Mouse (Mus musculus): ENCODE data around the gene Anxa2. TPM values are rescaled to one million over a fixed set of nuclear protein-coding genes. Genes with fewer than 3 reads are reported as not detected.

Gene Anxa2
- polyA plus RNA-seq, 1 experiment, result 2,389 TPM

GRCm38 (mm10) chr9:69456406-69457075, 3.1 kb downstream of the Anxa2 start:
- peaks cover 65% of the 10 kb centered on the region for H3K79me3 ChIP-seq (ENCODE audit: low read depth)
- peaks cover 43% of the 10 kb centered on the region for H3K36me3 ChIP-seq (ENCODE audit: control insufficient read depth, insufficient read depth)
- H3K27me3 ChIP-seq (ENCODE audit: control insufficient read depth, insufficient read depth, insufficient read length), result no peaks in the 10 kb centered on the region
- peak overlapping the region; percentile 94 for H3K4me3 ChIP-seq (ENCODE audit: insufficient read depth, poor library complexity, severe bottlenecking)
- TF ChIP-seq FOSL1 (IDR thresholded peaks at IDR 0.05; ENCODE audit: insufficient read depth, low read length, poor library complexity, severe bottlenecking) (no peak), CEBPB (IDR thresholded peaks at IDR 0.05; ENCODE audit: low read depth) (no peak), USF1 (IDR thresholded peaks at IDR 0.05; ENCODE audit: low read depth) (peak; percentile 71), MYOD1 (IDR thresholded peaks at IDR 0.05; ENCODE audit: control insufficient read depth, insufficient read length, low read depth) (no peak), MYOG (IDR thresholded peaks at IDR 0.05; ENCODE audit: control insufficient read depth, extremely low read depth, insufficient read length) (no peak), MAX (IDR thresholded peaks at IDR 0.05) (peak; percentile 84), CTCF (IDR thresholded peaks at IDR 0.05; ENCODE audit: control insufficient read depth, insufficient read depth, insufficient read length) (no peak)
- H3ac ChIP-seq (ENCODE audit: control insufficient read depth, insufficient read length, low read depth), result peak overlapping the region; percentile 2
- peaks cover 74% of the 10 kb centered on the region for H3K79me2 ChIP-seq (ENCODE audit: control insufficient read depth, insufficient read depth)

GRCm38 (mm10) chr9:69457143-69457542, 3.7 kb downstream of the Anxa2 start:
- Histone ChIP-seq H3K36me3 (ENCODE audit: control insufficient read depth, insufficient read depth) (peaks cover 49% of the 10 kb centered on the region), H3ac (ENCODE audit: control insufficient read depth, insufficient read length, low read depth) (peak overlapping the region; percentile 57), H3K27me3 (ENCODE audit: control insufficient read depth, insufficient read depth, insufficient read length) (no peaks in the 10 kb centered on the region), H3K79me3 (ENCODE audit: low read depth) (peaks cover 71% of the 10 kb centered on the region), H3K4me3 (ENCODE audit: insufficient read depth, poor library complexity, severe bottlenecking) (no peak overlapping the region), H3K79me2 (ENCODE audit: control insufficient read depth, insufficient read depth) (peaks cover 80% of the 10 kb centered on the region)
- TF ChIP-seq CEBPB (IDR thresholded peaks at IDR 0.05; ENCODE audit: low read depth), result no peak
- peak; percentile 81 for TF ChIP-seq USF1 (IDR thresholded peaks at IDR 0.05; ENCODE audit: low read depth)
- TF ChIP-seq MYOG (IDR thresholded peaks at IDR 0.05; ENCODE audit: control insufficient read depth, extremely low read depth, insufficient read length), result no peak
- no peak for TF ChIP-seq CTCF (IDR thresholded peaks at IDR 0.05; ENCODE audit: control insufficient read depth, insufficient read depth, insufficient read length)

- Histone ChIP-seq H3K36me3 (ENCODE audit: control insufficient read depth, insufficient read depth) (peaks cover 56% of the 10 kb centered on the region), H3K79me3 (ENCODE audit: low read depth) (peaks cover 80% of the 10 kb centered on the region), H3K79me2 (ENCODE audit: control insufficient read depth, insufficient read depth) (peaks cover 89% of the 10 kb centered on the region), H3ac (ENCODE audit: control insufficient read depth, insufficient read length, low read depth) (peak overlapping the region; percentile 54), H3K27me3 (ENCODE audit: control insufficient read depth, insufficient read depth, insufficient read length) (no peaks in the 10 kb centered on the region), H3K4me3 (ENCODE audit: insufficient read depth, poor library complexity, severe bottlenecking) (no peak overlapping the region)
- TF ChIP-seq CEBPB (IDR thresholded peaks at IDR 0.05; ENCODE audit: low read depth) (no peak), USF1 (IDR thresholded peaks at IDR 0.05; ENCODE audit: low read depth) (no peak), FOSL1 (IDR thresholded peaks at IDR 0.05; ENCODE audit: insufficient read depth, low read length, poor library complexity, severe bottlenecking) (peak; percentile 53), MAX (IDR thresholded peaks at IDR 0.05) (peak; percentile 13), MYOD1 (IDR thresholded peaks at IDR 0.05; ENCODE audit: control insufficient read depth, insufficient read length, low read depth) (no peak), MYOG (IDR thresholded peaks at IDR 0.05; ENCODE audit: control insufficient read depth, extremely low read depth, insufficient read length) (no peak), CTCF (IDR thresholded peaks at IDR 0.05; ENCODE audit: control insufficient read depth, insufficient read depth, insufficient read length) (no peak)
Measured at GRCm38 (mm10) chr9:69457747-69458625, 4.6 kb downstream of the Anxa2 start.

GRCm38 (mm10) chr9:69458982-69459381, 5.6 kb downstream of the Anxa2 start:
- Histone ChIP-seq H3K79me3 (ENCODE audit: low read depth) (peaks cover 85% of the 10 kb centered on the region), H3K27me3 (ENCODE audit: control insufficient read depth, insufficient read depth, insufficient read length) (no peaks in the 10 kb centered on the region), H3ac (ENCODE audit: control insufficient read depth, insufficient read length, low read depth) (no peak overlapping the region), H3K79me2 (ENCODE audit: control insufficient read depth, insufficient read depth) (peaks cover 94% of the 10 kb centered on the region), H3K4me3 (ENCODE audit: insufficient read depth, poor library complexity, severe bottlenecking) (no peak overlapping the region), H3K36me3 (ENCODE audit: control insufficient read depth, insufficient read depth) (peaks cover 65% of the 10 kb centered on the region)
- TF ChIP-seq MYOG (IDR thresholded peaks at IDR 0.05; ENCODE audit: control insufficient read depth, extremely low read depth, insufficient read length), result no peak
- no peak for TF ChIP-seq MYOD1 (IDR thresholded peaks at IDR 0.05; ENCODE audit: control insufficient read depth, insufficient read length, low read depth)
- no peak for TF ChIP-seq FOSL1 (IDR thresholded peaks at IDR 0.05; ENCODE audit: insufficient read depth, low read length, poor library complexity, severe bottlenecking)
- TF ChIP-seq MAX (IDR thresholded peaks at IDR 0.05), result no peak
- no peak for TF ChIP-seq CTCF (IDR thresholded peaks at IDR 0.05; ENCODE audit: control insufficient read depth, insufficient read depth, insufficient read length)
- no peak for TF ChIP-seq USF1 (IDR thresholded peaks at IDR 0.05; ENCODE audit: low read depth)
- no peak for TF ChIP-seq CEBPB (IDR thresholded peaks at IDR 0.05; ENCODE audit: low read depth)

- TF ChIP-seq MAX (IDR thresholded peaks at IDR 0.05) (no peak), USF1 (IDR thresholded peaks at IDR 0.05; ENCODE audit: low read depth) (no peak), CTCF (IDR thresholded peaks at IDR 0.05; ENCODE audit: control insufficient read depth, insufficient read depth, insufficient read length) (no peak), CEBPB (IDR thresholded peaks at IDR 0.05; ENCODE audit: low read depth) (no peak), MYOG (IDR thresholded peaks at IDR 0.05; ENCODE audit: control insufficient read depth, extremely low read depth, insufficient read length) (no peak), MYOD1 (IDR thresholded peaks at IDR 0.05; ENCODE audit: control insufficient read depth, insufficient read length, low read depth) (no peak), FOSL1 (IDR thresholded peaks at IDR 0.05; ENCODE audit: insufficient read depth, low read length, poor library complexity, severe bottlenecking) (no peak)
Measured at GRCm38 (mm10) chr9:69459876-69460275, 6.5 kb downstream of the Anxa2 start.

More at GRCm38 (mm10) chr9:69459876-69460275, 6.5 kb downstream of the Anxa2 start:
- Histone ChIP-seq H3K27me3 (ENCODE audit: control insufficient read depth, insufficient read depth, insufficient read length) (no peaks in the 10 kb centered on the region), H3K4me3 (ENCODE audit: insufficient read depth, poor library complexity, severe bottlenecking) (no peak overlapping the region), H3K79me3 (ENCODE audit: low read depth) (peaks cover 85% of the 10 kb centered on the region), H3K79me2 (ENCODE audit: control insufficient read depth, insufficient read depth) (peaks cover 94% of the 10 kb centered on the region), H3K36me3 (ENCODE audit: control insufficient read depth, insufficient read depth) (peaks cover 70% of the 10 kb centered on the region), H3ac (ENCODE audit: control insufficient read depth, insufficient read length, low read depth) (no peak overlapping the region)
